Mouse (Mus musculus): ENCODE measurements around the gene Chuk. TPM values are rescaled to one million over a fixed set of nuclear protein-coding genes. Genes with fewer than 3 reads are reported as not detected.

Gene Chuk
- polyA plus RNA-seq, 1 experiment from 2014 or later = 19.2 TPM

GRCm38 (mm10) chr19:44067323-44068049, 39.8 kb downstream of the Chuk start:
- H3K4me2 ChIP-seq (ENCODE audit: low read depth, low read length) = peak overlapping the region; percentile 96
- WGBS (ENCODE audit: insufficient replicate concordance) = 51% methylated on average over 9 of the region's 9 CpGs
- H3K27ac ChIP-seq (ENCODE audit: low read length) = no peak overlapping the region
- no peaks in the 10 kb centered on the region; the same call in 1 of the 2 replicates for H3K36me3 ChIP-seq (ENCODE audit: control insufficient read depth, insufficient read depth)
- H3K9ac ChIP-seq (ENCODE audit: low read depth, low read length) = no peak overlapping the region
- ATAC-seq (ENCODE audit: low read depth) = no peak
- H3K4me3 ChIP-seq (ENCODE audit: low read depth, low read length) = peak overlapping the region; percentile 21; the same call in 1 of the 2 replicates
- H3K4me1 ChIP-seq (ENCODE audit: control insufficient read depth, low read depth, low read length) = peaks cover 7% of the 10 kb centered on the region
- H3K9me3 ChIP-seq (replicated peaks; ENCODE audit: control insufficient read depth, low read length) = no peaks in the 10 kb centered on the region
- H3K27me3 ChIP-seq (ENCODE audit: control insufficient read depth, insufficient read depth, low read depth, low read length) = no peaks in the 10 kb centered on the region

DNA sequence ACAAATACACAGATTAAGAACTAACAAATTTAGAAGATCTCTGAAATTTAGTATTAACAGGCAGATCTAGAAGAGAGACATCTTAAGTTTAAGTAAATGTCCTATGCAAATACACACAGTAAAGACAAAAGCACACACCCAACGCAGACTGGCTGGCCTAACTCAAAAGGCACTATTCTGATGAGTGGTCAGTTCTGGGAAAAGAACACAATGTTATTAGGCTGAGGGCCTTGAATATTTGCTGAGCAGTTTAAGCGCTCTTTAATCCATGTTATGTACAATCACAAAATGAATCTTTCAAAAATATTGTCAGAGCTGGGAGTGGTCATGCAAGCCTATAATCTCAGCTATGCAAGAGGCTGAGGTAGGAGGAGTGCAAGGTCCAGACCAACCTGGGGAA, 42.5 kb downstream of the Chuk start:
- no peak overlapping the region for H3K27ac ChIP-seq (ENCODE audit: low read length)

DNA sequence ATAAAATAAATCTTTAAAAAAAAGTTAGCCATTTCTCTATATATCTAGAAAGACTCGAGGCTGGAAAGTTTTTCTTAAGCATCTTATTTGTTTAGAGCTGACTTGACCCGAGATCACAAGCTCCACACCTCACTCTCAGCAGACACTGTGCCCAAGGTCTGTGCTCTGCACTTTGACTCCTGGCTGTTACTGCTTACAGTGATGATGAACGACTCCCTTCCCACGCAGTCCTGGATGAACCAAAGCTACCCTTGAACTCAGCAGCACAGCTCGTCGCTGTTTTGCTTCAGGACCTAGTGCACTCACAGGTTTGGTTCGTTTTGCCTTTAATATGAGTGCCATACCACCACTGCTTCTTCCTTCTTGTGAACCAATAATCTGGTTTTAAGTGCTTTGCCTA, 43.5 kb downstream of the Chuk start:
- 49% methylated on average over 7 of the region's 7 CpGs for WGBS (ENCODE audit: insufficient replicate concordance)
- peaks cover 2% of the 10 kb centered on the region; the same call in 1 of the 2 replicates for H3K36me3 ChIP-seq (ENCODE audit: control insufficient read depth, insufficient read depth)
- H3K9ac ChIP-seq (ENCODE audit: low read depth, low read length) = no peak overlapping the region
- H3K4me3 ChIP-seq (ENCODE audit: low read depth, low read length) = no peak overlapping the region
- no peak overlapping the region for H3K27ac ChIP-seq (ENCODE audit: low read length)
- H3K9me3 ChIP-seq (replicated peaks; ENCODE audit: control insufficient read depth, low read length) = no peaks in the 10 kb centered on the region
- no peak overlapping the region for H3K4me2 ChIP-seq (ENCODE audit: low read depth, low read length)
- H3K27me3 ChIP-seq (ENCODE audit: control insufficient read depth, insufficient read depth, low read depth, low read length) = no peaks in the 10 kb centered on the region
- peaks cover 5% of the 10 kb centered on the region for H3K4me1 ChIP-seq (ENCODE audit: control insufficient read depth, low read depth, low read length)
- peak; percentile 56 for ATAC-seq (ENCODE audit: low read depth)

More for the DNA sequence above, 42.5 kb downstream of the Chuk start:
- Histone ChIP-seq H3K9ac (ENCODE audit: low read depth, low read length) (no peak overlapping the region), H3K4me2 (ENCODE audit: low read depth, low read length) (no peak overlapping the region), H3K4me1 (ENCODE audit: control insufficient read depth, low read depth, low read length) (peaks cover 5% of the 10 kb centered on the region), H3K36me3 (ENCODE audit: control insufficient read depth, insufficient read depth) (no peaks in the 10 kb centered on the region; the same call in 1 of the 2 replicates), H3K4me3 (ENCODE audit: low read depth, low read length) (no peak overlapping the region), H3K9me3 (replicated peaks; ENCODE audit: control insufficient read depth, low read length) (no peaks in the 10 kb centered on the region), H3K27me3 (ENCODE audit: control insufficient read depth, insufficient read depth, low read depth, low read length) (no peaks in the 10 kb centered on the region)
- WGBS (ENCODE audit: insufficient replicate concordance) = 77% methylated on average over 2 of the region's 2 CpGs
- no peak for ATAC-seq (ENCODE audit: low read depth)

DNA sequence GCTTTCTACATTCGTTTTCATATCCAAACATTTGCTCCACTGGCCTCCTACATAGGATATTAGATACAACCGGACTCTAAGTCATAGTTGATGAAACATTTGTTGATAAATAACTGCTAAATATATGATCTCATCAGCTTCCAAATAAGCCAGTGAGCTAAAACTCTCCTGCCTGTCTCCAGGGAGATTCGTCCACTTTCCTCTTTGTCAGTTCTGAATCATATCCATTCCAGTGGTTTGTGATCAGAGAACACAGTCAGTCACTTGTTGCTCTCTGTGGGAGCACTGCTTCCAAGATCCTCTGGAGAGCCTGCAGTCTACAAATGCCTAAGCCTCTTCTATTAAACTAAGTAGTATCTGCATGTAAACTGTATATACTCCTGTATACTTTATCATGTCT, 47.1 kb downstream of the Chuk start:
- H3K9me3 ChIP-seq (replicated peaks; ENCODE audit: control insufficient read depth, low read length) = no peaks in the 10 kb centered on the region
- no peak for ATAC-seq (ENCODE audit: low read depth)
- no peak overlapping the region for H3K4me2 ChIP-seq (ENCODE audit: low read depth, low read length)
- H3K27me3 ChIP-seq (ENCODE audit: control insufficient read depth, insufficient read depth, low read depth, low read length) = no peaks in the 10 kb centered on the region
- no peak overlapping the region for H3K27ac ChIP-seq (ENCODE audit: low read length)
- peaks cover 2% of the 10 kb centered on the region; the same call in 1 of the 2 replicates for H3K36me3 ChIP-seq (ENCODE audit: control insufficient read depth, insufficient read depth)
- H3K4me3 ChIP-seq (ENCODE audit: low read depth, low read length) = no peak overlapping the region
- no peak overlapping the region for H3K9ac ChIP-seq (ENCODE audit: low read depth, low read length)
- no peaks in the 10 kb centered on the region for H3K4me1 ChIP-seq (ENCODE audit: control insufficient read depth, low read depth, low read length)
- 69% methylated on average over 3 of the region's 3 CpGs for WGBS (ENCODE audit: insufficient replicate concordance)

DNA sequence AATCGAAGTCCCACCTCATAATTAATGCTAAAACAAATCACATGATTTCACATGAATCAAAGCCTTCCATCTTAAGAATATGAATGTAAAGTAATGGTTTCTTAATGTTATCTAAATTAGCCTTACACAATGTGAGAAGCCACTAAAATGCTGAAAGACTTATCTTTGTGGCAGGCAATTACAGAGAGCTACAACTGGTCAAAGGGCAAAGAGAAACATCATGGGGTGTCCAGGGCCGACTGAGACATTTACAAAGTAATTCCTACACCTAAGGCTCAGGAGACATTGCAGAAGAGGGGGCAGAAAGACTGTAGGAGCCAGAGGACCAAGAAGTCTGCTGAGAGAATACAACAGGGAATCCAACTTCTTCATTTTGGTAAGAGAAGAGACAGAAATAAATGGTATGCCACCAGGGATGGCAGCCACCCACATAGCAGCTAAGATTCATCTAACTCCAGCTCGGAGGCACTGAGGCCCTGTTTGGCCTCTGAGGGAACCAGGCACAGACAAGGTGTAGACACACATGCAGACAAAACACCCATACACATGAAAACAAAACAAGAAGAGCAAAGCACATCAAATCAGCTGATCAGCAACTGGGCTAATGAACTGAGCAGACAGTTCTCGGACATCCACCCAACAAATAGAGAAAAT, 52.0 kb downstream of the Chuk start:
- Histone ChIP-seq H3K9ac (ENCODE audit: low read depth, low read length) (no peak overlapping the region), H3K4me2 (ENCODE audit: low read depth, low read length) (no peak overlapping the region), H3K4me1 (ENCODE audit: control insufficient read depth, low read depth, low read length) (no peaks in the 10 kb centered on the region), H3K36me3 (ENCODE audit: control insufficient read depth, insufficient read depth) (peaks cover 2% of the 10 kb centered on the region; the same call in 1 of the 2 replicates), H3K27me3 (ENCODE audit: control insufficient read depth, insufficient read depth, low read depth, low read length) (no peaks in the 10 kb centered on the region), H3K9me3 (replicated peaks; ENCODE audit: control insufficient read depth, low read length) (no peaks in the 10 kb centered on the region), H3K4me3 (ENCODE audit: low read depth, low read length) (no peak overlapping the region), H3K27ac (ENCODE audit: low read length) (no peak overlapping the region)
- 63% methylated on average over 4 of the region's 4 CpGs for WGBS (ENCODE audit: insufficient replicate concordance)
- ATAC-seq (ENCODE audit: low read depth) = no peak

DNA sequence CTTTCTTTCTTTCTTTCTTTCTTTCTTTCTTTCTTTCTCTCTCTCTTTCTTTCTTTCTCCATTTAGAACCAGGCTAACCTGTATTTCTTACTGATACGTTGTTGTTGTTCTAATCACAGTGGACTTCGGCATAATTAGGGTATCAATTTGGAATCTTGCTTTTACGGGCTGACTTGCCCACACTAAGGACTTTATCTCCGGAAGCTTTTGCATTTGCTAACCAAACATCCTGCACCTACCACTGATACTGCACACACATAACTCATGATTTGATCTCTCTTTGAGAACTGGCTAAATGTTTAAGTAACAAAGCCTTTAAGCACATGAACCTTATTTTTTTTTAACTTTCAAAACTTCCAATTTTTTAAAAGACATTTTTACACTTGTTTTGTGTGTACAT, 56.9 kb downstream of the Chuk start:
- H3K9ac ChIP-seq (ENCODE audit: low read depth, low read length) = no peak overlapping the region
- H3K27ac ChIP-seq (ENCODE audit: low read length) = no peak overlapping the region
- no peaks in the 10 kb centered on the region for H3K36me3 ChIP-seq (ENCODE audit: control insufficient read depth, insufficient read depth)
- no peaks in the 10 kb centered on the region for H3K4me1 ChIP-seq (ENCODE audit: control insufficient read depth, low read depth, low read length)
- WGBS (ENCODE audit: insufficient replicate concordance) = 49% methylated on average over 4 of the region's 4 CpGs
- H3K4me2 ChIP-seq (ENCODE audit: low read depth, low read length) = no peak overlapping the region
- no peak overlapping the region for H3K4me3 ChIP-seq (ENCODE audit: low read depth, low read length)
- no peak for ATAC-seq (ENCODE audit: low read depth)
- H3K9me3 ChIP-seq (replicated peaks; ENCODE audit: control insufficient read depth, low read length) = no peaks in the 10 kb centered on the region
- no peaks in the 10 kb centered on the region for H3K27me3 ChIP-seq (ENCODE audit: control insufficient read depth, insufficient read depth, low read depth, low read length)

GRCm38 (mm10) chr19:44049282-44049681, 58.0 kb downstream of the Chuk start:
- 63% methylated on average over 3 of the region's 3 CpGs for WGBS (ENCODE audit: insufficient replicate concordance)
- Histone ChIP-seq H3K9ac (ENCODE audit: low read depth, low read length) (no peak overlapping the region), H3K4me3 (ENCODE audit: low read depth, low read length) (no peak overlapping the region), H3K27me3 (ENCODE audit: control insufficient read depth, insufficient read depth, low read depth, low read length) (no peaks in the 10 kb centered on the region), H3K27ac (ENCODE audit: low read length) (no peak overlapping the region), H3K36me3 (ENCODE audit: control insufficient read depth, insufficient read depth) (no peaks in the 10 kb centered on the region), H3K9me3 (replicated peaks; ENCODE audit: control insufficient read depth, low read length) (no peaks in the 10 kb centered on the region), H3K4me2 (ENCODE audit: low read depth, low read length) (no peak overlapping the region), H3K4me1 (ENCODE audit: control insufficient read depth, low read depth, low read length) (no peaks in the 10 kb centered on the region)
- no peak for ATAC-seq (ENCODE audit: low read depth)

DNA sequence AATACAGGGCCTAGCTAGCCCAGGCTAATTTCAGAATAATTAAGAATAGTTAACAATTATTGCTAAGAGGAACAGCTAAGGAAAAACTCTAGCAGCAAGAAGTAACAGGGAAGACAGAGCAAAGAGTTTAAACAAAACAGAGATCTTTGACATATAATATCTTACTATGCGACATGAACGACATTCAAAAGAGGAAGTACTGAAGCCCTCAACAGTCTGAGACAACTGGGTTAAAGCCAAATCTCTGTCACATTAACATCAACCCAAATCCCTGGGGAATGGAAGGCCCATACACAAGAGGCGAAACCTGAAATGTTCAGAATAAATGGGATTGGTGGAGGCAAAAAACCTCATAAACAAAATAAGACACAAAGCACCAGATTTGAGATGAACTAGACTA, 61.4 kb downstream of the Chuk start:
- H3K4me3 ChIP-seq (ENCODE audit: low read depth, low read length) = no peak overlapping the region
- no peak overlapping the region for H3K4me2 ChIP-seq (ENCODE audit: low read depth, low read length)
- H3K36me3 ChIP-seq (ENCODE audit: control insufficient read depth, insufficient read depth) = no peaks in the 10 kb centered on the region
- WGBS (ENCODE audit: insufficient replicate concordance) = 59% methylated on average over 3 of the region's 3 CpGs
- H3K9me3 ChIP-seq (replicated peaks; ENCODE audit: control insufficient read depth, low read length) = no peaks in the 10 kb centered on the region
- no peak overlapping the region for H3K27ac ChIP-seq (ENCODE audit: low read length)
- no peak for ATAC-seq (ENCODE audit: low read depth)
- H3K4me1 ChIP-seq (ENCODE audit: control insufficient read depth, low read depth, low read length) = no peaks in the 10 kb centered on the region
- no peak overlapping the region for H3K9ac ChIP-seq (ENCODE audit: low read depth, low read length)
- no peaks in the 10 kb centered on the region for H3K27me3 ChIP-seq (ENCODE audit: control insufficient read depth, insufficient read depth, low read depth, low read length)

GRCm38 (mm10) chr19:44042121-44042520, 65.2 kb downstream of the Chuk start:
- H3K4me2 ChIP-seq (ENCODE audit: low read depth, low read length) = no peak overlapping the region
- H3K36me3 ChIP-seq (ENCODE audit: control insufficient read depth, insufficient read depth) = peaks cover 3% of the 10 kb centered on the region; the same call in 1 of the 2 replicates
- no peak overlapping the region for H3K27ac ChIP-seq (ENCODE audit: low read length)

More at GRCm38 (mm10) chr19:44042121-44042520, 65.2 kb downstream of the Chuk start:
- Histone ChIP-seq H3K27me3 (ENCODE audit: control insufficient read depth, insufficient read depth, low read depth, low read length) (no peaks in the 10 kb centered on the region), H3K4me1 (ENCODE audit: control insufficient read depth, low read depth, low read length) (no peaks in the 10 kb centered on the region), H3K9me3 (replicated peaks; ENCODE audit: control insufficient read depth, low read length) (no peaks in the 10 kb centered on the region), H3K9ac (ENCODE audit: low read depth, low read length) (no peak overlapping the region), H3K4me3 (ENCODE audit: low read depth, low read length) (no peak overlapping the region)
- WGBS (ENCODE audit: insufficient replicate concordance) = 68% methylated on average over 5 of the region's 5 CpGs
- ATAC-seq (ENCODE audit: low read depth) = no peak

Data from liver, embryonic 16.5 days (tissue).